Mouse (Mus musculus) adipocyte (in vitro differentiated cells): ENCODE measurements around the gene Btg4.

Experiments used
- DNase-seq: peaks from one replicate; pipeline ENCODE4 v3.0.0-alpha.2; 2016; ENCODE audit warnings: low spot score

Btg4 gene

GRCm38 (mm10) chr9:51165312-51166180, 104.8 kb downstream of the Btg4 start, which contains the start of gene Gm32742:
Gene Gm32742 (minus strand): TSS chr9:51165517.
- no peak for DNase-seq

- DNase-seq: no peak
Observed at GRCm38 (mm10) chr9:51167954-51168353, 107.3 kb downstream of the Btg4 start.

GRCm38 (mm10) chr9:51168698-51169097, 108.0 kb downstream of the Btg4 start:
- no peak for DNase-seq

GRCm38 (mm10) chr9:51169133-51169532, 108.4 kb downstream of the Btg4 start:
- DNase-seq: no peak
